Mouse (Mus musculus) left cerebral cortex, adult 2 months (tissue): ENCODE results near the gene Pnrc2. TPM values are rescaled to one million over a fixed set of nuclear protein-coding genes. Genes with fewer than 3 reads are reported as not detected.

Source experiments
- DNase-seq, 2 experiments: peaks; one replicate each; pipeline ENCODE4 v3.0.0; 2021 to 2022; ENCODE audit warnings: low spot score in 2 of 2, mixed read lengths in 1 of 2; ENCODE audit errors: extremely low spot score in 1 of 2
- H3K27ac ChIP-seq: fragments of 200-600 bp; 2 replicates; pipeline ENCODE4 v1.8.1; 2022
- H3K4me3 ChIP-seq: fragments of 200-600 bp; 2 replicates; pipeline ENCODE4 v1.8.1; 2022
- CTCF ChIP-seq: fragments of 200-600 bp; IDR thresholded peaks from 2 replicates; pipeline ENCODE4 v1.8.1; 2022; ENCODE audit warnings: antibody characterized with exemption, mild to moderate bottlenecking, moderate library complexity
- intact Hi-C: fragments of 180-260 bp; cut with DNase I; formaldehyde crosslinking; loops from one replicate; pipeline ENCODE4 v1.15.1; 2025
- total RNA-seq, 2 experiments: library from RNA; stranded (reverse); gene quantifications; 2 replicates each; pipeline ENCODE4 v1.2.3; 2021

Gene Pnrc2
- total RNA-seq, 2 experiments from 2014 or later, result 41.1 to 41.7 TPM

DNA sequence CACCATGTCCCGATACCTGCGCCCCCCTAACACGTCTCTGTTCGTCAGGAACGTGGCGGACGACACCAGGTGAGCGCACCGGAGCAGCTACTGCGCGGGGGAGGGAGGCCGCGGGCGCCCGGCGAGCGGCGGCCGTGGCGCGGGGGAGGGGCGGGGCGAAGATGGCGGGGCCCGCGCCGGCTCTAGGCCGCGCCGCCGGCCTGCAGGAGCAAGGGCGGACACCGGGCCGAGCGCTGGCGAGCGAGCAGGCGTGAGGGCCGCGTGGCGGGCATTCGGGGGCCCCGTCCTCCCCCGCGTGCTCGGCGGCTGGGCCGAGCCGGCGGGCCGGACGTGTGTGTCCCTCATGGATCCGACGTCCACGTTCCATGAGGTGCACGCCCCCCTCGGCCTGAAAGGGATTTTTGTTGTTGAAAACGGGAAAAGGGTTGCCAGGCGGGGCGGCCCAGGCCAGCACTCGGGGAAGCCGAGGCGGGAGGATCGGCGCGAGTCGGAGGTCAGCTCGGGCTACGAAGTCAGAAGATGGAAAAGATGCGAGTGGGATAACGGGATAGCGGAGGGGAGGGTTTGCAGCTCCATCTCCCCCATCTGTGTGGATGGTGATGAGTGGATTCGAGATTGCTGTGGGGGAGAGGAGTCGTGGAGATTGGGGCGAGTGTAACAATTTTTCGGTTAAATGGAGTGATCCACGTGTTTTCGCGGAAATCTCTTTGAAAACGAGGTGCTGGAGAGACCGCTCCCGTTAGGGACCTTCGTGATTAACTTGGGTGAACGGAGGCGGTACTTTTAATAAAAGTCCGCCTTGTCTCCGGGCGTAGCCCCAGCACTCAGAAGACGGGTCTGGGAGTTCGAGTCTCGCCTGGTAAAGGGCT lies 17.2 kb downstream of the Pnrc2 start:
- Histone ChIP-seq H3K4me3 (peak overlapping the region; percentile 90), H3K27ac (peak overlapping the region; percentile 93)
- TF ChIP-seq CTCF, result no peak
- intact Hi-C loops, result loop anchor here (1.0 to 5.0 kb wide), 2 partner anchors 17 to 34 kb away; partner anchors contain the start of gene Pnrc2
- DNase-seq, result peak; percentile 52 to 54

GRCm38 (mm10) chr4:135855536-135856222 lies 18.0 kb downstream of the Pnrc2 start, which contains the start of gene Srsf10:
TSS of gene Srsf10 (plus strand) at chr4:135855747.
- TF ChIP-seq CTCF, result no peak
- intact Hi-C loops, result loop anchor here (1.0 to 5.0 kb wide), 3 partner anchors 18 to 33 kb away; partner anchors contain the start of gene Pnrc2
- peak; percentile 93 to 96 for DNase-seq
- Histone ChIP-seq H3K4me3 (peak within 1 kb of the TSS; percentile 90), H3K27ac (peak within 1 kb of the TSS; percentile 93)

GRCm38 (mm10) chr4:135855080-135855479 lies 18.6 kb downstream of the Pnrc2 start:
- intact Hi-C loops, result loop anchor here (2.0 to 5.0 kb wide), 2 partner anchors 22 to 33 kb away; no protein-coding TSS in a partner anchor
- TF ChIP-seq CTCF, result no peak

DNA sequence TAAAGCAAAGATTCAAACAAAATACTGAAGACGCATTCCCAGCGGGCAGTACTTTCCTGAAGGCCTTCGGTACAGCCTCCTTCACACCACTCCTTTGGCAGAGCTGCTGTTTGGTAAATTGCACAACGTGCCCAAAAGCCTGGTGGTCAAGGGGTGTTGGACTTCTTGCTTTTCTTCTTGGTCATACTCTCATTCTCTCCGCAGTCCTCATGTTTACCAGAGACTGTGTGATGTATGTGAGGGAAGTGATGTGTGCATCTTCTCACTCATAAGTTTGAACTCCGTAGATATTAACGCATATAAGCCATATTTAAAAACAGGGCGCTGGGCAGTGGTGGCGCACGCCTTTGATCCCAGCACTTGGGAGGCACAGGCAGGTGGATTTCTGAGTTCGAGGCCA lies 19.0 kb downstream of the Pnrc2 start:
- intact Hi-C loops, result loop anchor here (2.0 to 5.0 kb wide), 2 partner anchors 22 to 32 kb away; no protein-coding TSS in a partner anchor
- H3K27ac ChIP-seq, result peak overlapping the region; percentile 78

More at GRCm38 (mm10) chr4:135855080-135855479, 18.6 kb downstream of the Pnrc2 start:
- no peak for DNase-seq
- Histone ChIP-seq H3K4me3 (peak overlapping the region; percentile 90), H3K27ac (peak overlapping the region; percentile 78)

GRCm38 (mm10) chr4:135853987-135854546 lies 19.6 kb downstream of the Pnrc2 start:
- peak overlapping the region; percentile 78 for H3K27ac ChIP-seq
- intact Hi-C loops, result loop anchor here (2.0 kb wide), 1 partner anchor 21 kb away; no protein-coding TSS in a partner anchor
- DNase-seq, result no peak

More for the DNA sequence above, 19.0 kb downstream of the Pnrc2 start:
- no peak for TF ChIP-seq CTCF
- DNase-seq, result no peak
- no peak overlapping the region for H3K4me3 ChIP-seq

DNA sequence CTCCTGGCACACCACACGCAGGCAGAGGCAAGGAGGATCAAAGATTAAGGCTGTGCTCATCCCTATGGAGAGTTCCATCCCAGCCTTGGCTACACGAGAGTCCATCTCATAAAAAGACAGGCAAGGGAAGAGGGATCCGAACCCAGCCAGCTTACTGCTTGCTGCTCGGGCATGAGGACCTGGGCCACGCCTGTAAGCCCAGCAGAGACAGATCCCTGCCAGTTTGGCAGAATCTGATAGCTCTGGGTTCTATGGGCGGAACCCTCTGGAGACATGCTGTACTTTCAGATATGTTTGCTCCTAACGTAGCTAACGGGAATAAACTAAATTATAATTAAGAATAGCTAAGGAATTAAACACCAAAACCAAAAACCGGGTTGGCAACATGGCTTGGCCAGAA lies 21.7 kb downstream of the Pnrc2 start:
- H3K4me3 ChIP-seq, result no peak overlapping the region
- DNase-seq, result no peak
- no peak for TF ChIP-seq CTCF
- intact Hi-C loops, result no loop called here
- no peak overlapping the region for H3K27ac ChIP-seq

More at GRCm38 (mm10) chr4:135853987-135854546, 19.6 kb downstream of the Pnrc2 start:
- no peak; the same call in 1 of the 2 replicates for TF ChIP-seq CTCF
- H3K4me3 ChIP-seq, result no peak overlapping the region

GRCm38 (mm10) chr4:135850411-135851095 lies 23.1 kb downstream of the Pnrc2 start:
- DNase-seq, result peak in 1 of 2 experiments; percentile 39
- Histone ChIP-seq H3K4me3 (no peak overlapping the region), H3K27ac (peak overlapping the region; percentile 28; the same call in 1 of the 2 replicates)
- no peak for TF ChIP-seq CTCF
- intact Hi-C loops, result no loop called here

- TF ChIP-seq CTCF, result no peak
- no peak overlapping the region for H3K4me3 ChIP-seq
- H3K27ac ChIP-seq, result no peak overlapping the region
- DNase-seq, result no peak
- intact Hi-C loops, result no loop called here
Observed at GRCm38 (mm10) chr4:135847581-135847980, 26.1 kb downstream of the Pnrc2 start.

GRCm38 (mm10) chr4:135844400-135844799 lies 29.2 kb downstream of the Pnrc2 start:
- no peak for TF ChIP-seq CTCF
- Histone ChIP-seq H3K4me3 (no peak overlapping the region), H3K27ac (no peak overlapping the region)
- DNase-seq, result no peak
- intact Hi-C loops, result no loop called here

- intact Hi-C loops, result no loop called here
- no peak for TF ChIP-seq CTCF
- DNase-seq, result no peak
- no peak overlapping the region for H3K27ac ChIP-seq
- H3K4me3 ChIP-seq, result no peak overlapping the region
Observed at GRCm38 (mm10) chr4:135839293-135840011, 34.2 kb downstream of the Pnrc2 start.
